Mouse (Mus musculus) ES-Bruce4 (cell line): Measurements from ENCODE around the gene Thap7. TPM values are rescaled to one million over a fixed set of nuclear protein-coding genes. Genes with fewer than 3 reads are reported as not detected.

Source experiments
- H3K27ac ChIP-seq: 2 replicates; pipeline ENCODE4 v1.5.1; 2012; ENCODE audit warnings: low read length, inconsistent platforms; ENCODE audit not compliant: insufficient read depth
- H3K27me3 ChIP-seq: 2 replicates; pipeline ENCODE4 v1.6.1; 2012; ENCODE audit warnings: mild to moderate bottlenecking, low read length, inconsistent platforms; ENCODE audit not compliant: control insufficient read depth, poor library complexity, insufficient read depth, severe bottlenecking
- H3K36me3 ChIP-seq: 2 replicates; pipeline ENCODE4 v1.6.1; 2012; ENCODE audit warnings: inconsistent platforms, mild to moderate bottlenecking, low read length, moderate library complexity; ENCODE audit not compliant: control insufficient read depth, poor library complexity, insufficient read depth, severe bottlenecking
- H3K4me1 ChIP-seq: one replicate; pipeline ENCODE4 v1.8.1; 2011; ENCODE audit warnings: low read length; ENCODE audit not compliant: control insufficient read depth, insufficient read depth
- H3K4me3 ChIP-seq: 2 replicates; pipeline ENCODE4 v1.5.1; 2011; ENCODE audit warnings: low read depth, mild to moderate bottlenecking, low read length
- H3K9ac ChIP-seq: 2 replicates; pipeline ENCODE4 v1.6.1; 2012; ENCODE audit warnings: low read depth, mild to moderate bottlenecking, inconsistent platforms; ENCODE audit not compliant: poor library complexity, severe bottlenecking
- H3K9me3 ChIP-seq: replicated peaks from 2 replicates; pipeline ENCODE4 v1.6.1; 2012; ENCODE audit warnings: mild to moderate bottlenecking, low read length, inconsistent platforms; ENCODE audit not compliant: control insufficient read depth, poor library complexity, insufficient read depth, severe bottlenecking
- CTCF ChIP-seq: IDR thresholded peaks from one replicate; pipeline ENCODE4 v1.8.1; 2011; ENCODE audit warnings: low read depth, low read length
- EP300 ChIP-seq: IDR thresholded peaks from 2 replicates; pipeline ENCODE4 v1.6.1; 2011; ENCODE audit warnings: low read depth, low read length; ENCODE audit not compliant: insufficient read depth
- POLR2A ChIP-seq: IDR thresholded peaks from one replicate; pipeline ENCODE4 v1.8.1; 2011; ENCODE audit warnings: low read length; ENCODE audit not compliant: insufficient read depth
- polyA plus RNA-seq: library from polyadenylated mRNA; stranded (reverse); fragments of >200 nt; gene quantifications from 2 replicates; pipeline ENCODE4 v1.2.4, GENCODE M21; 2011; ENCODE audit warnings: low read depth; ENCODE audit not compliant: missing spikeins, insufficient read depth, insufficient read length

Gene Thap7
- polyA plus RNA-seq, 1 experiment: 13.1 TPM

- Histone ChIP-seq H3K27ac (no peak overlapping the region), H3K36me3 (no peaks in the 10 kb centered on the region), H3K9ac (no peak overlapping the region), H3K4me1 (no peaks in the 10 kb centered on the region), H3K27me3 (no peaks in the 10 kb centered on the region), H3K4me3 (no peak overlapping the region), H3K9me3 (no peaks in the 10 kb centered on the region)
- TF ChIP-seq EP300 (no peak), POLR2A (no peak)
Observed at GRCm38 (mm10) chr16:17542632-17543031, 11.7 kb upstream of the Thap7 start.

DNA sequence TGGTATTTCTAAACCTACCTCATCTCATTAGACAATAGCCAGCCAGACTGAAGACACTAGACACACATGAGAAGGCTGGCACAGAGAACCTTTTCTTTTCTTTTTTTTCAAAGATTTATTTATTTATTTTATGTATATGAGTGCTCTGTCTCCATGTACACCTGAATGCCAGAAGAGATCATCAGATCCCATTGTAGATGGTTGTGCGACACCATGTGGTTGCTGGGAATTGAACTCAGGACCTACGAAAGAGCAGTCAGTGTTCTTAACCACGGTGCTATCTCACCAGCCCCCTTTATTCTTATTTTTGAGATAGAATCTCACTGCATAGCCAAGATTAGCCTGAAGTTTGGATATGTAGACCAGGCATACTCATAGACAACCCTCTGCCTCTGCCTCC is 5.6 kb upstream of the Thap7 start:
- Histone ChIP-seq H3K27ac (no peak overlapping the region), H3K36me3 (no peaks in the 10 kb centered on the region), H3K4me1 (peaks cover 3% of the 10 kb centered on the region), H3K9me3 (no peaks in the 10 kb centered on the region), H3K9ac (no peak overlapping the region), H3K4me3 (no peak overlapping the region), H3K27me3 (no peaks in the 10 kb centered on the region)
- no peak for TF ChIP-seq EP300
- no peak for TF ChIP-seq POLR2A
- TF ChIP-seq CTCF: no peak

GRCm38 (mm10) chr16:17532676-17533329 is 1.9 kb upstream of the Thap7 start:
- peaks cover 3% of the 10 kb centered on the region for H3K4me1 ChIP-seq
- no peaks in the 10 kb centered on the region for H3K9me3 ChIP-seq
- no peaks in the 10 kb centered on the region for H3K27me3 ChIP-seq
- H3K36me3 ChIP-seq: no peaks in the 10 kb centered on the region; the same call in 1 of the 2 replicates
- no peak for TF ChIP-seq CTCF
- no peak for TF ChIP-seq EP300
- TF ChIP-seq POLR2A: no peak
- no peak overlapping the region for H3K9ac ChIP-seq
- H3K4me3 ChIP-seq: no peak overlapping the region
- H3K27ac ChIP-seq: peak overlapping the region; percentile 26; the same call in 1 of the 2 replicates

- peak overlapping the region; percentile 69; the same call in 1 of the 2 replicates for H3K9ac ChIP-seq
- TF ChIP-seq CTCF: peak; percentile 49
- no peak for TF ChIP-seq EP300
- no peak for TF ChIP-seq POLR2A
- H3K27me3 ChIP-seq: no peaks in the 10 kb centered on the region
- no peaks in the 10 kb centered on the region; the same call in 1 of the 2 replicates for H3K36me3 ChIP-seq
- H3K27ac ChIP-seq: peak overlapping the region; percentile 26; the same call in 1 of the 2 replicates
- H3K4me1 ChIP-seq: peaks cover 3% of the 10 kb centered on the region
- no peak overlapping the region for H3K4me3 ChIP-seq
- no peaks in the 10 kb centered on the region for H3K9me3 ChIP-seq
Observed at GRCm38 (mm10) chr16:17532271-17532670, 1.3 kb upstream of the Thap7 start.

DNA sequence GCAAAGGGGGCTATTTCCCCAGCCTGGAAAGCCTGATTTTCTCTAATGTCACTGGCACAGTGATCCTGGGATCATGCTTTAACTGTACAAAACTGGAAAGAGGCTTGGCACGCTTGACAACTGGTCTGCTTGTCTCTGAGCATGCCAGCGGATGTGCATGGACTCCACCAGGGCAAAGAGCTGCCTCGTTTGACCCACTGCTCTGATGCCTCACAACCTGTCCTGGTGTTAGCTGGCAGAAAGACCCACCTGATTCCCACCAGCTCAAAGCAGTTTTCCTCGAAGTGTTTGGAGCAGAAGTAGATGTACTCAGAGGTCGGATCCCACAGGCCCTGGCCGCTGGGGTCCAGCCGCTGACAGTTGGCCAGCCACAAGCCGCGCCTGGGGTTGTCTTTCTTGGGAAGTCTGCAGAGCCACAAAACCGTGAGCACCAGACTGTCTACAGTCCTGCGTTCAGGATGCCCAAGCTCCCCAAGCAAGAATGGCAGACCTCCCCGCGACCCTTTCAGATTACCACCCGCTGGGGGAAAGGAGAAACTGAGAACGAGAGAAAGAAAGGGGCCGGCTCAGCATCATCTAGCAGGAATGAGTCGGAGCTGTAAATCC is 852 bp downstream of the Thap7 start:
- peaks cover 3% of the 10 kb centered on the region for H3K4me1 ChIP-seq
- TF ChIP-seq POLR2A (no peak), EP300 (no peak), CTCF (no peak)
- no peaks in the 10 kb centered on the region for H3K9me3 ChIP-seq
- no peaks in the 10 kb centered on the region for H3K27me3 ChIP-seq
- no peaks in the 10 kb centered on the region; the same call in 1 of the 2 replicates for H3K36me3 ChIP-seq
- H3K9ac ChIP-seq: peak overlapping the region; percentile 69
- no peak overlapping the region for H3K27ac ChIP-seq
- H3K4me3 ChIP-seq: peak overlapping the region; percentile 95

DNA sequence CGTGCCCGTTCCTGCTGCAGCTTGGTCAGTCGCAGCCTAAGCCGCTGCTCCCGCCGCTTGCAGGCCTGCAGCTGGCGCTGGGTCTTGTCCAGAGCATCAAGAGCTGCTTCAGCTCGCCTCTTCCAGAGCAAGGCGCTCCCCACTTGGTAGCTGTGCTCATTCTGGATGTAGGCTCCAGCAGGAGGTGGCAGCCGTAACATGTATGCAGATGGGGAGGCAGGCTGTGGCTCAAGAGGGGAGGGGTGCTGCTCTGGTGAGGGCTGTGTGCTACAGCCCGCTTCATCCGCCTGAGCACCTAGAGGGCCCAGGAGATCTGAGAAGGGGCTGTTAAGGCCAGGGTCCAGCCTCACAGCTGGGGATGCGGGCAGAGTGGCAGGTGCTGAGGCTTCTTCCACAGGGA is 2.7 kb downstream of the Thap7 start:
- H3K27me3 ChIP-seq: no peaks in the 10 kb centered on the region
- no peak for TF ChIP-seq CTCF
- TF ChIP-seq EP300: no peak
- no peak for TF ChIP-seq POLR2A
- no peaks in the 10 kb centered on the region; the same call in 1 of the 2 replicates for H3K36me3 ChIP-seq
- peak overlapping the region; percentile 9; the same call in 1 of the 2 replicates for H3K4me3 ChIP-seq
- H3K9me3 ChIP-seq: no peaks in the 10 kb centered on the region
- H3K9ac ChIP-seq: no peak overlapping the region
- peaks cover 3% of the 10 kb centered on the region for H3K4me1 ChIP-seq
- H3K27ac ChIP-seq: no peak overlapping the region
